ENCODE assay signal across 10 mouse cellular contexts in genomic region chr1:184853922-184854321, GRCm38 (mm10). TPM values are rescaled to one million over a fixed set of nuclear protein-coding genes. Genes with fewer than 3 reads are reported as not detected.
DNase-seq lines count a peak whose midpoint lies in the region; ATAC-seq and TF ChIP-seq lines count a peak whose summit lies in the region.
"Had no signal": no experiment of that assay in that cellular context is flagged by ENCODE, and none has a peak within 500 bp of the region (broad histone marks: within the 10 kb centered on the region; RNA-seq: fewer than 3 reads in every experiment).

No protein-coding gene starts in this region.

- H3K9me3 ChIP-seq in MEL (replicated peaks; ENCODE audit: insufficient read depth, low read length) = no peaks in the 10 kb centered on the region
- H3K9me3 ChIP-seq in limb, embryonic 13.5 days = no peaks in the 10 kb centered on the region
- H3K9me3 ChIP-seq in midbrain, embryonic 11.5 days (ENCODE audit: control insufficient read depth, low read length) = no peaks in the 10 kb centered on the region
- H3K9me3 ChIP-seq: G1E had no signal

- H3K4me3 ChIP-seq in kidney, adult 2 months (ENCODE audit: insufficient read depth, low read depth, low read length) = no peak overlapping the region
- H3K4me3 ChIP-seq in MEL (ENCODE audit: control insufficient read depth in 1 of 2, insufficient read depth in 1 of 2, low read depth in 2 of 2, low read length in 2 of 2) = 0 out of 4 replicates have a peak overlapping the region, but pooled peaks of 1 of the 2 experiments have one; percentile 11
- H3K4me3 ChIP-seq in limb, embryonic 13.5 days = no peak overlapping the region
- no peak overlapping the region for H3K4me3 ChIP-seq in midbrain, embryonic 11.5 days (ENCODE audit: low read depth, low read length)

- no peak for TF ChIP-seq CTCF in kidney, adult 2 months (conservative IDR thresholded peaks at IDR 0.05; ENCODE audit: insufficient read depth, insufficient read length, low read depth, low read length)
- TF ChIP-seq CTCF in MEL (IDR thresholded peaks at IDR 0.05 in 2 of 3, conservative IDR thresholded peaks at IDR 0.05 in 1 of 3; ENCODE audit: control insufficient read depth in 1 of 3, insufficient read depth in 1 of 3, low read depth in 2 of 3, low read length in 3 of 3, poor library complexity in 1 of 3, severe bottlenecking in 1 of 3) = no peak

- no peak for ATAC-seq in limb, embryonic 13.5 days (ENCODE audit: low FRiP score, low read depth)
- no peak for ATAC-seq in midbrain, embryonic 11.5 days (ENCODE audit: low FRiP score)

- no peak overlapping the region for H3K9ac ChIP-seq in MEL (ENCODE audit: control insufficient read depth, low read depth, low read length, poor library complexity, severe bottlenecking)
- no peak overlapping the region for H3K9ac ChIP-seq in limb, embryonic 13.5 days
- H3K9ac ChIP-seq in midbrain, embryonic 11.5 days (ENCODE audit: low read length) = no peak overlapping the region

- TF ChIP-seq POLR2A in kidney, adult 2 months (IDR thresholded peaks at IDR 0.05; ENCODE audit: low read depth, low read length) = no peak
- TF ChIP-seq POLR2A in MEL (IDR thresholded peaks at IDR 0.05; ENCODE audit: control insufficient read depth in 1 of 2, insufficient read depth in 1 of 2, low read depth in 1 of 2, low read length in 2 of 2, poor library complexity in 1 of 2) = no peak

- peak; percentile 61 for DNase-seq in kidney, adult 2 months
- no peak for DNase-seq in kidney, postnatal 36 days
- no peak for DNase-seq in MEL (ENCODE audit: low read depth, low spot score)
- DNase-seq in heart, adult 8-10 months (ENCODE audit: low spot score) = peak; percentile 40
- DNase-seq in retina, postnatal 1 day = no peak
- no peak for DNase-seq in frontal cortex, postnatal 36 days (ENCODE audit: low spot score in 2 of 2)
- DNase-seq in midbrain, embryonic 11.5 days (ENCODE audit: low spot score, missing footprints) = no peak

- no peak for TF ChIP-seq EP300 in MEL (IDR thresholded peaks at IDR 0.05; ENCODE audit: low read depth in 1 of 2, low read length in 2 of 2)

- peak overlapping the region; percentile 70 for H3K27ac ChIP-seq in kidney, adult 2 months (ENCODE audit: insufficient read depth, low read depth, low read length)
- H3K27ac ChIP-seq in MEL (ENCODE audit: control insufficient read depth, low read depth, low read length) = no peak overlapping the region
- no peak overlapping the region for H3K27ac ChIP-seq in limb, embryonic 13.5 days
- no peak overlapping the region for H3K27ac ChIP-seq in midbrain, embryonic 11.5 days (ENCODE audit: low read depth, low read length)

- TF ChIP-seq RAD21 in MEL (IDR thresholded peaks at IDR 0.05; ENCODE audit: low read depth, low read length) = no peak

- no peaks in the 10 kb centered on the region for H3K27me3 ChIP-seq in kidney, adult 2 months (replicated peaks; ENCODE audit: control insufficient read depth, insufficient read depth, low read length)
- H3K27me3 ChIP-seq in MEL (ENCODE audit: control insufficient read depth in 1 of 2, insufficient read depth in 2 of 2, low read length in 2 of 2) = no peaks in the 10 kb centered on the region
- peaks cover 28% of the 10 kb centered on the region for H3K27me3 ChIP-seq in limb, embryonic 13.5 days
- H3K27me3 ChIP-seq in midbrain, embryonic 11.5 days (ENCODE audit: control insufficient read depth, insufficient read depth, low read length) = no peaks in the 10 kb centered on the region; the same call in 1 of the 2 replicates

- H3K4me2 ChIP-seq in limb, embryonic 13.5 days (replicated peaks) = peak overlapping the region; percentile 43; the same call in 1 of the 2 replicates
- no peak overlapping the region for H3K4me2 ChIP-seq in midbrain, embryonic 11.5 days

- 43% methylated on average over 3 of the region's 3 CpGs for WGBS in kidney, adult 2 months
- WGBS in limb, embryonic 13.5 days = 55% methylated on average over 3 of the region's 3 CpGs
- 57% methylated on average over 3 of the region's 3 CpGs for WGBS in midbrain, embryonic 11.5 days

- H3K4me1 ChIP-seq in kidney, adult 2 months (ENCODE audit: control insufficient read depth, insufficient read depth, low read length) = peaks cover 22% of the 10 kb centered on the region
- H3K4me1 ChIP-seq in MEL (ENCODE audit: control insufficient read depth in 1 of 2, insufficient read depth in 2 of 2, low read length in 2 of 2) = peaks cover 0 to 7% of the 10 kb centered on the region in 2 experiments; a peak in 1 of 4 replicates
- peaks cover 12% of the 10 kb centered on the region for H3K4me1 ChIP-seq in limb, embryonic 13.5 days
- H3K4me1 ChIP-seq in midbrain, embryonic 11.5 days (ENCODE audit: control insufficient read depth, insufficient read depth, low read length) = no peaks in the 10 kb centered on the region

- H3K79me2 ChIP-seq in MEL (ENCODE audit: control insufficient read depth, insufficient read depth, low read length, poor library complexity) = no peaks in the 10 kb centered on the region

- no peaks in the 10 kb centered on the region for H3K36me3 ChIP-seq in kidney, adult 2 months (ENCODE audit: control insufficient read depth, insufficient read depth, low read length)
- H3K36me3 ChIP-seq in MEL (ENCODE audit: control insufficient read depth in 1 of 2, insufficient read depth in 2 of 2, low read length in 2 of 2) = peaks cover 0 to 3% of the 10 kb centered on the region in 2 experiments; a peak in 1 of 4 replicates
- H3K36me3 ChIP-seq in limb, embryonic 13.5 days = no peaks in the 10 kb centered on the region
- H3K36me3 ChIP-seq in midbrain, embryonic 11.5 days (ENCODE audit: control insufficient read depth, insufficient read depth, low read length) = no peaks in the 10 kb centered on the region
- H3K36me3 ChIP-seq: G1E had no signal

TF ChIP-seq in MEL, 35 proteins besides CTCF, POLR2A, EP300 and RAD21:
- TF ChIP-seq TAL1 (IDR thresholded peaks at IDR 0.05; ENCODE audit: low read length) (no peak), GATA1 (IDR thresholded peaks at IDR 0.05; ENCODE audit: low read depth, low read length) (0 out of 2 replicates have a peak, but pooled peaks have one; percentile 27)

RNA-seq across cellular contexts. Expression of gene Marc2, which starts 7.7 kb away (rescaled TPM):
- 257 and 403 TPM in 2 replicates for polyA plus RNA-seq in kidney, adult 2 months (2012; rRNA removed)
- 97.6 and 99.4 TPM in 2 replicates for total RNA-seq in MEL (2012; rRNA removed)
- 100 to 1,000 TPM in 1 of 2 experiments, not detected in 1; 281 TPM for polyA plus RNA-seq in MEL (2012; ENCODE audit: insufficient read depth in 1 of 2, insufficient read length in 2 of 2, low read depth in 1 of 2, low replicate concordance in 2 of 2, missing spikeins in 1 of 2)
- total RNA-seq in heart, adult 8-10 months (2022) = 100 to 1,000 TPM; 113 to 146 (median 132) TPM
- 167 and 203 TPM in 2 replicates for polyA plus RNA-seq in limb, embryonic 13.5 days (2015; fragmentation: Nextera tagmentation; extraction: Ambion mirVana)
- 107 and 110 TPM in 2 replicates for polyA plus RNA-seq in midbrain, embryonic 11.5 days (2014; fragmentation: Nextera tagmentation; extraction: Ambion mirVana)

RNA-seq across cellular contexts. Expression of gene C130074G19Rik, which starts 29.1 kb away (rescaled TPM):
- polyA plus RNA-seq in kidney, adult 2 months (2012; rRNA removed) = 83.3 and 113 TPM in 2 replicates
- not detected in 2 replicates for total RNA-seq in MEL (2012; rRNA removed)
- not detected for polyA plus RNA-seq in MEL (2012; ENCODE audit: insufficient read depth in 1 of 2, insufficient read length in 2 of 2, low read depth in 1 of 2, low replicate concordance in 2 of 2, missing spikeins in 1 of 2)
- total RNA-seq in heart, adult 8-10 months (2022) = 10 to 100 TPM; 15.4 to 19.9 (median 18.0) TPM
- 1.1 and 1.6 TPM in 2 replicates for polyA plus RNA-seq in limb, embryonic 13.5 days (2015; fragmentation: Nextera tagmentation; extraction: Ambion mirVana)
- 0.50 and 0.52 TPM in 2 replicates for polyA plus RNA-seq in midbrain, embryonic 11.5 days (2014; fragmentation: Nextera tagmentation; extraction: Ambion mirVana)
- total RNA-seq: G1E; neutrophil, adult 5-6 weeks had no signal
- polyA plus RNA-seq: G1E had no signal

RNA-seq across cellular contexts. Expression of gene Marc1, which starts 42.8 kb away (rescaled TPM):
- polyA plus RNA-seq in kidney, adult 2 months (2012; rRNA removed) = 1.0 and 2.1 TPM in 2 replicates
- total RNA-seq in MEL (2012; rRNA removed) = 0.08 TPM in 1 of 2 replicates, not detected in the other
- polyA plus RNA-seq in MEL (2012; ENCODE audit: insufficient read depth in 1 of 2, insufficient read length in 2 of 2, low read depth in 1 of 2, low replicate concordance in 2 of 2, missing spikeins in 1 of 2) = under 1 TPM in 1 of 2 experiments, not detected in 1; 0.10 TPM
- total RNA-seq in heart, adult 8-10 months (2022) = not detected
- polyA plus RNA-seq in limb, embryonic 13.5 days (2015; fragmentation: Nextera tagmentation; extraction: Ambion mirVana) = 0.11 and 0.14 TPM in 2 replicates
- polyA plus RNA-seq in midbrain, embryonic 11.5 days (2014; fragmentation: Nextera tagmentation; extraction: Ambion mirVana) = not detected in 2 replicates
- total RNA-seq: G1E; neutrophil, adult 5-6 weeks had no signal
- polyA plus RNA-seq: G1E had no signal

Comparison
In these comparisons a context has a peak if more than half of its experiments do, and no peak if none do; other contexts are left out.
1. DNase-seq: peak in kidney, adult 2 months (single experiment) and heart, adult 8-10 months (single experiment); none in kidney, postnatal 36 days (0 of 2), MEL (single experiment), retina, postnatal 1 day (single experiment), frontal cortex, postnatal 36 days (0 of 2) and midbrain, embryonic 11.5 days (single experiment).
2. RNA of gene C130074G19Rik, which starts 29.1 kb away (polyA plus RNA-seq): 83.3 to 113 TPM in kidney, adult 2 months; 1.1 to 1.6 TPM in limb, embryonic 13.5 days, 0.50 to 0.52 TPM in midbrain, embryonic 11.5 days and not detected in MEL; every median in the first group is over 10 times any median in the second.